20 mouse cellular contexts compared by ENCODE assay signal in genomic region chr9:61856686-61857085, GRCm38 (mm10). TPM values are rescaled to one million over a fixed set of nuclear protein-coding genes. Genes with fewer than 3 reads are reported as not detected.
DNase-seq lines count a peak whose midpoint lies in the region; ATAC-seq and TF ChIP-seq lines count a peak whose summit lies in the region.
"Had no signal": no experiment of that assay in that cellular context is flagged by ENCODE, and none has a peak within 500 bp of the region (broad histone marks: within the 10 kb centered on the region; RNA-seq: fewer than 3 reads in every experiment).

No protein-coding gene starts in this region.

- WGBS in hindbrain, postnatal 0 days, result 71% methylated on average over 1 of the region's 1 CpGs
- 100% methylated on average over 1 of the region's 1 CpGs for WGBS in hindbrain, embryonic 14.5 days
- WGBS in kidney, embryonic 15.5 days, result 80% methylated on average over 1 of the region's 1 CpGs

- ATAC-seq in hindbrain, postnatal 0 days, result 0 out of 2 replicates have a peak, but pooled peaks have one; percentile 10
- no peak for ATAC-seq in hindbrain, embryonic 14.5 days (ENCODE audit: low FRiP score)
- no peak for ATAC-seq in kidney, embryonic 15.5 days (replicated peaks; ENCODE audit: low FRiP score)
- ATAC-seq: forebrain, embryonic 14.5 days; inflammation-experienced regulatory T-cells, adult 6 months; intestine, postnatal 0 days had no signal

- no peaks in the 10 kb centered on the region for H3K4me1 ChIP-seq in hindbrain, postnatal 0 days (ENCODE audit: insufficient read depth, low read length)
- peaks cover 3% of the 10 kb centered on the region; the same call in 1 of the 2 replicates for H3K4me1 ChIP-seq in hindbrain, embryonic 14.5 days (replicated peaks; ENCODE audit: control insufficient read depth, insufficient read depth, low read length)
- peaks cover 18% of the 10 kb centered on the region for H3K4me1 ChIP-seq in kidney, embryonic 15.5 days

- no peak overlapping the region for H3K4me2 ChIP-seq in hindbrain, postnatal 0 days (ENCODE audit: low read depth, low read length)
- H3K4me2 ChIP-seq in hindbrain, embryonic 14.5 days (replicated peaks), result no peak overlapping the region
- H3K4me2 ChIP-seq in kidney, embryonic 15.5 days, result no peak overlapping the region
- H3K4me2 ChIP-seq: embryonic facial prominence, embryonic 15.5 days; heart, embryonic 11.5 days; hindbrain, embryonic 15.5 days had no signal

- H3K27ac ChIP-seq in hindbrain, postnatal 0 days, result no peak overlapping the region
- H3K27ac ChIP-seq in hindbrain, embryonic 14.5 days, result no peak overlapping the region
- no peak overlapping the region for H3K27ac ChIP-seq in kidney, embryonic 15.5 days
- H3K27ac ChIP-seq: embryonic facial prominence, embryonic 15.5 days; forebrain, embryonic 10.5 days; hindbrain, embryonic 10.5 days; hindbrain, embryonic 15.5 days had no signal

- no peak for TF ChIP-seq CTCF in hindbrain, postnatal 0 days (IDR thresholded peaks at IDR 0.05; ENCODE audit: low read depth)

- no peaks in the 10 kb centered on the region for H3K36me3 ChIP-seq in hindbrain, postnatal 0 days (ENCODE audit: insufficient read depth, low read length)
- H3K36me3 ChIP-seq in hindbrain, embryonic 14.5 days (replicated peaks; ENCODE audit: control insufficient read depth, insufficient read depth), result no peaks in the 10 kb centered on the region
- H3K36me3 ChIP-seq in kidney, embryonic 15.5 days, result no peaks in the 10 kb centered on the region
- H3K36me3 ChIP-seq: embryonic facial prominence, embryonic 15.5 days; forebrain, embryonic 10.5 days; hindbrain, embryonic 10.5 days; hindbrain, embryonic 15.5 days had no signal

- H3K9ac ChIP-seq in hindbrain, postnatal 0 days (replicated peaks; ENCODE audit: low read length), result no peak overlapping the region
- no peak overlapping the region for H3K9ac ChIP-seq in hindbrain, embryonic 14.5 days
- H3K9ac ChIP-seq in kidney, embryonic 15.5 days, result no peak overlapping the region
- H3K9ac ChIP-seq: embryonic facial prominence, embryonic 15.5 days; hindbrain, embryonic 15.5 days had no signal

- no peaks in the 10 kb centered on the region for H3K27me3 ChIP-seq in hindbrain, postnatal 0 days (ENCODE audit: insufficient read depth, low read length)
- H3K27me3 ChIP-seq in hindbrain, embryonic 14.5 days (ENCODE audit: control insufficient read depth, insufficient read depth, low read length), result no peaks in the 10 kb centered on the region
- H3K27me3 ChIP-seq in kidney, embryonic 15.5 days, result peaks cover 30% of the 10 kb centered on the region

- no peaks in the 10 kb centered on the region for H3K9me3 ChIP-seq in hindbrain, postnatal 0 days (ENCODE audit: low read length)
- H3K9me3 ChIP-seq in hindbrain, embryonic 14.5 days (ENCODE audit: control insufficient read depth, low read length), result no peaks in the 10 kb centered on the region
- H3K9me3 ChIP-seq in kidney, embryonic 15.5 days (replicated peaks), result no peaks in the 10 kb centered on the region
- H3K9me3 ChIP-seq: embryonic facial prominence, embryonic 15.5 days; forebrain, embryonic 10.5 days; hindbrain, embryonic 10.5 days; hindbrain, embryonic 15.5 days had no signal

- H3K4me3 ChIP-seq in hindbrain, postnatal 0 days (ENCODE audit: low read length), result no peak overlapping the region
- H3K4me3 ChIP-seq in hindbrain, embryonic 14.5 days (replicated peaks; ENCODE audit: low read length), result no peak overlapping the region
- no peak overlapping the region for H3K4me3 ChIP-seq in kidney, embryonic 15.5 days (replicated peaks)
- H3K4me3 ChIP-seq: embryonic facial prominence, embryonic 15.5 days; erythroblast, embryonic 14.5 days; forebrain, embryonic 10.5 days; hindbrain, embryonic 10.5 days; hindbrain, embryonic 15.5 days had no signal

- no peak for DNase-seq in hindbrain, postnatal 0 days (ENCODE audit: low spot score)
- DNase-seq in hindbrain, embryonic 14.5 days (ENCODE audit: low spot score), result no peak
- peak; percentile 28 for DNase-seq in cerebellum, adult 11-12 months
- DNase-seq in cerebellum, adult 9-10 months, result peak; percentile 29
- DNase-seq in cerebellum, postnatal 25 days, result peak; percentile 62 to 69
- DNase-seq in gastrocnemius, postnatal 25 days, result no peak
- no peak for DNase-seq in kidney, postnatal 10 days
- DNase-seq: adrenal gland, postnatal 14 days; heart, adult 18-20 months; kidney, adult 8-10 months had no signal

RNA-seq across cellular contexts. Expression of gene Rplp1, which starts 57.7 kb away (rescaled TPM):
- total RNA-seq in hindbrain, postnatal 0 days (2014; rRNA removed), result 2,832 and 4,239 TPM in 2 replicates
- 1,070 and 1,080 TPM in 2 replicates for polyA plus RNA-seq in hindbrain, postnatal 0 days (2015; fragmentation: Nextera tagmentation; extraction: Ambion mirVana)
- polyA plus RNA-seq in hindbrain, embryonic 14.5 days (2014; fragmentation: Nextera tagmentation; extraction: Ambion mirVana), result 1,005 and 1,169 TPM in 2 replicates
- 1,379 and 1,393 TPM in 2 replicates for polyA plus RNA-seq in kidney, embryonic 15.5 days (2015; fragmentation: Nextera tagmentation; extraction: Ambion mirVana)
- 1,000 to 10,000 TPM; 1,165 to 1,257 TPM for total RNA-seq in gastrocnemius, postnatal 25 days (2021)

Comparison
In these comparisons a context has a peak if more than half of its experiments do, and no peak if none do; other contexts are left out.
1. DNase-seq: peak in cerebellum, adult 11-12 months (single experiment), cerebellum, adult 9-10 months (single experiment) and cerebellum, postnatal 25 days (2 of 2); none in hindbrain, postnatal 0 days (single experiment), hindbrain, embryonic 14.5 days (single experiment), gastrocnemius, postnatal 25 days (single experiment) and kidney, postnatal 10 days (single experiment).